In the genomic region with DNA sequence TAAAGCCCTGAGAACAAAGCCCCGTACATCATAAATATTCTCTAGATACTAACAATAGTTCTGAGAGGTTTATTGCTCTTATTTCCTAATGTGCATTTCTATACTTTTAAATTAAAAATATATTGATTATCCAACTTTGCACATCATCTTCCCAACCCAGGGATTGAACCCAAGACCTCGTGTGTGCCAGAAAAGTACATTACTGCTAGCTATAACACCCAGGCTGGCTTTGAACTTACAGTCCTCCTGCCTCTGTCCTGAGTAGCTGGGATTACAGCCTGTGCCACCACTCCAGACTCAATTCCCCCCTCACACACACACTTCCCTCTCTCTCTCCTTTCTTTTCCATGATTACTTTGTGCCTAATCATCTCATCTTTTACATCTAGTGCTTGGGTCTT, we compare ENCODE assay signal across 21 mouse cellular contexts. TPM values are rescaled to one million over a fixed set of nuclear protein-coding genes. Genes with fewer than 3 reads are reported as not detected.
A peak's percentile ranks its signal among the peaks of the same experiment; 100 is the strongest.
DNase-seq lines count a peak whose midpoint lies in the region; ATAC-seq lines count a peak whose summit lies in the region.
"Had no signal": no experiment of that assay in that cellular context is flagged by ENCODE, and none has a peak within 500 bp of the region (broad histone marks: within the 10 kb centered on the region; RNA-seq: fewer than 3 reads in every experiment).

No protein-coding gene starts in this region.

- no peak overlapping the region for H3K27ac ChIP-seq in hindbrain, embryonic 14.5 days
- no peak overlapping the region for H3K27ac ChIP-seq in hindbrain, embryonic 16.5 days (ENCODE audit: low read depth, low read length)

- WGBS in hindbrain, embryonic 14.5 days = 92% methylated on average over 2 of the region's 2 CpGs
- WGBS in hindbrain, embryonic 16.5 days = 93% methylated on average over 2 of the region's 2 CpGs

- no peaks in the 10 kb centered on the region for H3K4me1 ChIP-seq in hindbrain, embryonic 14.5 days (replicated peaks; ENCODE audit: control insufficient read depth, insufficient read depth, low read length)
- H3K4me1 ChIP-seq in hindbrain, embryonic 16.5 days (ENCODE audit: control insufficient read depth, insufficient read depth, low read depth, low read length) = no peaks in the 10 kb centered on the region

- ATAC-seq in hindbrain, embryonic 14.5 days (ENCODE audit: low FRiP score) = no peak
- ATAC-seq in hindbrain, embryonic 16.5 days = no peak
- ATAC-seq in CD4-positive, CD25-positive, alpha-beta regulatory T cell, adult 4 months = peak; percentile 57
- ATAC-seq: activated CD4-positive, CD25-positive, alpha-beta regulatory T cell, adult 4 months; Patski had no signal

- H3K9me3 ChIP-seq in hindbrain, embryonic 14.5 days (ENCODE audit: control insufficient read depth, low read length) = no peaks in the 10 kb centered on the region
- H3K9me3 ChIP-seq in hindbrain, embryonic 16.5 days (ENCODE audit: control insufficient read depth, low read length) = no peaks in the 10 kb centered on the region
- H3K9me3 ChIP-seq: G1E had no signal

- H3K9ac ChIP-seq in hindbrain, embryonic 14.5 days = no peak overlapping the region
- no peak overlapping the region for H3K9ac ChIP-seq in hindbrain, embryonic 16.5 days (ENCODE audit: low read depth, low read length)

- H3K4me3 ChIP-seq in hindbrain, embryonic 14.5 days (replicated peaks; ENCODE audit: low read length) = no peak overlapping the region
- no peak overlapping the region for H3K4me3 ChIP-seq in hindbrain, embryonic 16.5 days (ENCODE audit: low read length)

- no peaks in the 10 kb centered on the region for H3K27me3 ChIP-seq in hindbrain, embryonic 14.5 days (ENCODE audit: control insufficient read depth, insufficient read depth, low read length)
- no peaks in the 10 kb centered on the region for H3K27me3 ChIP-seq in hindbrain, embryonic 16.5 days (replicated peaks; ENCODE audit: control insufficient read depth, insufficient read depth, low read length)
- H3K27me3 ChIP-seq: CH12.LX, Patski had no signal

- DNase-seq in heart, adult 11 months = peak; percentile 55
- DNase-seq in heart, adult 18-20 months = no peak
- peak; percentile 1 for DNase-seq in hindbrain, embryonic 14.5 days (ENCODE audit: low spot score)
- DNase-seq in layer of hippocampus, adult 9-10 months (ENCODE audit: low spot score) = no peak
- DNase-seq: adrenal gland, adult 2 months; adrenal gland, adult 8-10 months; adrenal gland, postnatal 10 days; adrenal gland, postnatal 14 days; adrenal gland, postnatal 25 days; adrenal gland, postnatal 36 days; B cell, adult 2 months; cerebellum, adult 11 months; cerebellum, adult 11-12 months; cerebellum, adult 18-20 months; cerebellum, adult 2 months had no signal

- H3K4me2 ChIP-seq in hindbrain, embryonic 14.5 days (replicated peaks) = no peak overlapping the region
- no peak overlapping the region for H3K4me2 ChIP-seq in hindbrain, embryonic 16.5 days (ENCODE audit: low read length)

- H3K36me3 ChIP-seq in hindbrain, embryonic 14.5 days (replicated peaks; ENCODE audit: control insufficient read depth, insufficient read depth) = peaks cover 13% of the 10 kb centered on the region; the same call in 1 of the 2 replicates
- H3K36me3 ChIP-seq in hindbrain, embryonic 16.5 days (ENCODE audit: control insufficient read depth, insufficient read depth, low read length) = peaks cover 16% of the 10 kb centered on the region

RNA-seq across cellular contexts. Expression of gene Asb3, which starts 2.9 kb away (rescaled TPM):
- total RNA-seq in heart, adult 18-20 months (2021) = 1 to 10 TPM; 8.5 to 9.2 TPM
- 30.8 and 32.2 TPM in 2 replicates for polyA plus RNA-seq in hindbrain, embryonic 14.5 days (2014; fragmentation: Nextera tagmentation; extraction: Ambion mirVana)
- 28.7 and 29.7 TPM in 2 replicates for polyA plus RNA-seq in hindbrain, embryonic 16.5 days (2015; fragmentation: Nextera tagmentation; extraction: Ambion mirVana)
- 10 to 100 TPM; 60.6 to 67.6 TPM for polyA plus RNA-seq in CD4-positive, CD25-positive, alpha-beta regulatory T cell, adult 4 months (2017; shearing (Covaris generic))

RNA-seq across cellular contexts. Expression of gene Gpr75, which starts 3.0 kb away (rescaled TPM):
- total RNA-seq in heart, adult 18-20 months (2021) = not detected
- 8.0 and 11.3 TPM in 2 replicates for polyA plus RNA-seq in hindbrain, embryonic 14.5 days (2014; fragmentation: Nextera tagmentation; extraction: Ambion mirVana)
- polyA plus RNA-seq in hindbrain, embryonic 16.5 days (2015; fragmentation: Nextera tagmentation; extraction: Ambion mirVana) = 8.9 and 9.4 TPM in 2 replicates
- polyA plus RNA-seq in CD4-positive, CD25-positive, alpha-beta regulatory T cell, adult 4 months (2017; shearing (Covaris generic)) = not detected
- total RNA-seq: CH12.LX, G1E had no signal
- polyA plus RNA-seq: activated CD4-positive, CD25-positive, alpha-beta regulatory T cell, adult 4 months; G1E had no signal

Comparison
In these comparisons a context has a peak if more than half of its experiments do, and no peak if none do; other contexts are left out.
1. DNase-seq: peak in heart, adult 11 months (single experiment) and hindbrain, embryonic 14.5 days (single experiment); none in heart, adult 18-20 months (0 of 2) and layer of hippocampus, adult 9-10 months (single experiment).